Mouse (Mus musculus) heart, postnatal 10 days (tissue): Measurements from ENCODE around the gene Nploc4. TPM values are rescaled to one million over a fixed set of nuclear protein-coding genes. Genes with fewer than 3 reads are reported as not detected.
"Not testable (repeated sequence)": the region's sequence is repeated elsewhere in the genome, so short reads cannot be mapped to it uniquely, and the experiment has no call there.

ENCODE experiments used
- DNase-seq, 2 experiments: peaks; one replicate each; pipeline ENCODE4 v3.0.0; 2021
- intact Hi-C: fragments of 180-260 bp; cut with DNase I; formaldehyde crosslinking; loops from one replicate; pipeline ENCODE4 v1.15.1; 2025
- total RNA-seq, 2 experiments: library from RNA; stranded (reverse); gene quantifications; 2 replicates each; pipeline ENCODE4 v1.2.3; 2021

The Nploc4 gene
- total RNA-seq, 2 experiments from 2014 or later: 53.9 to 59.6 TPM

DNA sequence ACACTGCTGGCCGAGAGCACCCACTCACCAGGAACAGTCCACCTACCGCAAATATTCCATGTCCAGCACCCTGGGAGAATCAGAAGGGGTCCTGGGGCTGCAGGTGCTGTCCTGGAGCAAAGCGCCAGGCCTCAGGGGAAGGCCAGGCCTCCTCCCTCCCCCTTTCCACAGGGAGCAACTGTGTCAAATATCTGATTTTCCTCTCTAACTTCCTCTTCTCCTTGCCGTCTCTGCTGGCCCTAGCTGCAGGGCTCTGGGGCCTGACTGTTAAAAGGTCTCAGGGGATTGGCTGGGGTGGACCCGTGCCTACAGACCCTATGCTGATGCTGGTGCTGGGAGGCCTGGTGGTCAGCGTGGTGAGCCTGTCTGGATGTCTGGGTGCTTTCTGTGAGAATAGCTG is 6.6 kb upstream of the Nploc4 start:
- DNase-seq: no peak

DNA sequence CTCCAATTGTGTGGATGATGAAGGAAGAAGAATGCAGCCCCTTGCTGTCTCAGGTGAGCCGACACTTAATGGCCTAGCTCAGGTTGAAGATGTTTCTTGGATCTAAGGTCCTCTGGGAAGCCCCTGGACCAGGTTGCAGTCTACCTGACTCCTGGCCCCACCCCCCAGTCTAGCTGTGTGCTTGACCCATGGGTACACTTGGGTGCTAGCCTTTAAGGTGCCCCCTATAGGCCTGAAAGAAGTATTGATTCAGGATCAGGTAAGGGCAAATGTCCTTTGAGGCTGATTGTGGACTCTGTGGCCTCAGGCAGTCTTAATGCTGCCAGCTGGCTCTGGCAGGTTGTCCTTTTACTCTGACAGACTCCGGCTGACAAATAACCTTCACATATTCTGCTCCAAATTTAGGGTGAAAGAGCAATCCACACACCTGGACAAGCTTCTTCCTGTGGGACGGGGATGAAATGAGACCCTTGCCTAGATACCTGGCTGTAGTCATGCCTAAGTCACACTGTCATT is 5.3 kb upstream of the Nploc4 start:
- intact Hi-C loops: no loop called here
- DNase-seq: no peak

More for the DNA sequence above, 6.6 kb upstream of the Nploc4 start:
- intact Hi-C loops: no loop called here

DNA sequence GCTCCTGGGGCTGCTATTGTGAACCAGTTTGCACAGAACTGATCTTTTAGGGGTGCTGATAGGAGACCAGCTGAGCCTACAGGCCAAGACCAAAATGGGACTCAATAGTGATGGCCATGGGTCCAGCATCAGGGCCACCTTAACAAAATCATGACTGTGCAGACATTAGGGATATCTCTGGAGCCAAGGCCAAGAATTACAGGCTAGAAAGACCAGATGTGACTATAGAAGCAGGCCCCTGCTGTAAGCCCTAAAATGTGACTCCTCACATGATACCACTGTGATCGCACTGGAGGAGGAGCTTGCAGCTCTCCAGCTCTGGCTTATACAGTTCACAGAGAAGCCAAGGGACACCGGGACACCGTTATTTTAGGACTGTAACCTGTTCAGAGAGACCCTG is 4.8 kb upstream of the Nploc4 start, which contains the start of gene Tspan10:
Gene Tspan10, plus strand, starts transcription at position 301 of the 400 bp plus-strand sequence.
- intact Hi-C loops: no loop called here
- no peak for DNase-seq

DNA sequence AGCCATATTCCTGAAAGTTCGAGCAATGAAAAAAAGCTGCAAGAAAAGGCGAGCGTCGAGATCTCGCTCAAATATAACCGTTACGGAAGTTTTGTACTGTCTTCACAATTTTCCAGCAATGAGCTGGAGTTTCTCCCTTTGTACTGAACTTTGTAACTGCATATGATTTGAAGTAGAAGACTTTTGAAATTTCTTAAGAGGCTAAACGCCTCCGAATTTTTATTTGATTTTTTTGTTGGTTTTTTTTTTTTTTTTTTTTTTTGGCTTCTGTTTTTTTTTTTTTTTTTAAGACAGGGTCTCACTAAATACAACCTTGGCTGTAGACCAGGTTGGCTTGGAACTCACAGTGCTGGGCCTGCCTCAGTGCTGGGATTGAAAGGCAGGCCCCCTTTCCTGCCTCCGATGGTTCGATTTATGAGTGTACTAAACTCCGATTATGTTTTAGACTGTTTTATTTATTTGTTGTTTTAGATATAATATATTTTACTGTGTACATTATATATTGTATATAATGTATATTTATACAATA is 413 bp upstream of the Nploc4 start:
- no peak for DNase-seq
- intact Hi-C loops: no loop called here

DNA sequence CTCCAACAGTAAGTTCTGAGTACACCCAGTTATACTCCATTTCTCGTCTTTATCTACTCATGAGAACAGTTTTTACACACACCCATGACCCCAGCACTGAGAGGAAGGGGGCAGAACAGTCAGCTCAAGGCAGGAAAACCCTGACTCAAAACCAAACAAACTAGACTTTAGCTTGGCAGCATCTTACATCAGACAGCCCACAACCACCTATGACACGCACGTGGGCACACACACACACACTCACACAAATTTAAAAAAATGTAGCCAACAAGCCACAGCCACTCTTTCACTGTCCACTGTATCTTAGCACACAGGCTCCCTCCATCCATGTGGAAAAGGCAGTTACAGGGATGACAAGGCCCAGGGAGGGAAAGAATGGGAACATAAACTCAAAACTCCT is 10.8 kb downstream of the Nploc4 start:
- intact Hi-C loops: no loop called here
- no peak for DNase-seq

DNA sequence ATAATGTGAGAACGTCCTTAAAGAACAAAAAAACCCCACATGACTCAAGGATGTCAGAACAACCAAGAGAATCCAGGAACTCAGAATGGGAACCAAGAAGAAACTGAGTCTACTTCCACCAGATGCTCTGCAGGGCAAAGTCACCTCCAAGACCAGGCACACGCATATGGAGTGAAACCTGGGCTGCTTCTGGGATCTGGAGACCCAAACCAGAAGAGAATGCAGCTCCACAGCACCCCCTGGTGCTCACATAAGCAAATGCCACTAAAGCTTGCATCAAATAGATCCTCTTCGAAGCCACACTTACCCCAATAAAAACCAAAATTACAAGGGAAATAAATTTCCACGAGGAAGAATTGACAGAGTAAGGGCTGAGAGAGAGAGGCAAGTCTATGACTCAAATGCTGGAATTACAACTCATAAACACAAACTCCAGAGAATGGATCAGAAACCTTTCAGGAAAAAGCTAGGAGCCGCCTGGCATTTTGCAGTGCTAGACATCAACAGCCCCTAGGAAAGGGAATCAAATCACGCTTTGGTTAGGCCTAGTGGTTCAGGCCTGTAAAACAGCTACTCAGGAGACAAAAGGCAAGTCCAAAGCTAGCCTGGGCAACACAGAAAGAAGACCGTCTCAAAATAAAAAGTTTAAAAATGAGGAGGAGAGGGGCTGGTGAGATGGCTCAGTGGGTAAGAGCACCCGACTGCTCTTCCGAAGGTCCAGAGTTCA is 13.8 kb downstream of the Nploc4 start:
- peak; percentile 72 to 76 for DNase-seq
- intact Hi-C loops: loop anchor here (2.0 to 5.0 kb wide), 3 partner anchors 41 to 111 kb away; no protein-coding TSS in a partner anchor

DNA sequence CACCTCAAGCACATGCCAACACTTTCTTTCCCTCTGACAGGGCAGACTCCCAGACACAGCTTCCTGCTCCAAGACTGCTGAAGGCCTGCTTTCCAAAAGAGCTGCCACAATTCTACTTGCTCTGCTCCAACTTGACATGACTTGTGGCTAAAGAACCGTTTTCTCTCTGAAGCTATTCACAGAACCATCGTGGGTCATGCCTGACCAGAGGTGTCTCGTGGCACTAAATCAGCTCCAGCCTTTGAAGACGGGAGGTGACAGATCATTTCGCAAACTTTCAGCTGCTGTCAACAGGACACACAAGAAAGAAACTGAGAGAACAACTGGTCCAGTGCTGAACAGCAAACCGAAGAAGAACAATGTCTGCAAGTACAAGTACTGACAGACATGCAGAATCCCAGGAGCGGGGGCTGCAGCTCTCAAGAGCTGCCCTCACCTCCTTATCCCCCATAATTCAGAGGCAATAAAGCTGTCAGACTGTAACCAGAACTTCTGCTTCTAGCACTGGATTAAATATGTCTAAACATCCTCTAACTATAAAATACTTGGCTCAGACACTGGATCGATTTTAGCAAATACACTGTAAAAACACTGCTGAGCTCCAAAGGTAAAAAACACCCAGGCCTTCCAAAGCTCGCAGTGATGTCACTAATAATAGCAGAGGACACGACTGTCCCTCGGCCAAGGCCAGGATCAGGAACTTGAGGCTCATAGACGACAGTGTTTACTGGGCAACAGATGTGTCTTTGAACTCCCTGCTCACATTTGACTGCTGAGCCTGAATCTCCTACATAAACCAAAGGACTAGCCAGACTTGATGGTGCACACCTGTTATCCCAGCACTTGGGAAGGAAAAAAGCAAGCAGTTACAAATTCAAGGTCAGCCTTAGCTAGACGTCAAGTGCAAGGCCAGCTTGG is 14.6 kb downstream of the Nploc4 start:
- no peak for DNase-seq
- intact Hi-C loops: loop anchor here (2.0 to 5.0 kb wide), 3 partner anchors 40 to 111 kb away; no protein-coding TSS in a partner anchor

DNA sequence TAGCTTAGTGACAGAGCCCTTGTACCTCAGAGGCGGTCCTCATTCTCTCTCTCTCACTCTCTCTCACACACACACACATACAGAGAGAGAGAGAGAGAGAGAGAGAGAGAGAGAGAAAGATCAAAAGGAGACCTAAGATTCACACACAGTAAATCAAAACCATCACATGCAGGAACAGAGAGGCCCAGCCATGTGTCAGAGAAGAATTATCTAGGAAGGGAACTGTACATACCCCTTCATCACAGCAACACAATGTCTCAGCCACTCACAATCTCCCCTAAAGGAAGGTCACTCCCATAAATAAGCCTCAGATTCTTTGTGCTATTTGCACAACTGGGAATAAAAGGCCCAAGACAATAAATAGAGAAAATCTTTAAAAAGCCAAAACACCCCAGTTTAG is 18.9 kb downstream of the Nploc4 start:
- intact Hi-C loops: no loop called here
- DNase-seq: no peak

DNA sequence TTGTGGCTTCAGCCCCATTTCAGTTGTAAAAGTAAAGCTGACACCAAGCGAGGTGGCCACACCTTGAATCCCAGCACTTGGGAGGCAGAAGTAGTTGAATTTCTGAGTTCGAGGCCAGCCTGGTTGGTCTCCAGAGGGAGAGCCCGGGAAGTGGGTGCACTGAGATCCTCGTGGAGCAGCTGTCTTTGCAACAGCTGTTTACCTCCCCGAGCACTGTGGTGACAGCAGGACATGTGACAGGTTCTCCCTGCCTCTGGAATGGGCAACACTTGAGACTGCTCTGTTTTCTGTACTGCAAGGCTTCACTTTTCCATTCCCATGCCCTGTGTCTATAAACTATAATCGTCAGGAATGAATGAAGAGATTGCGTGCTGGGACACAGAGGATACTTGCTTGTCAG is 19.7 kb downstream of the Nploc4 start:
- DNase-seq: no peak
- intact Hi-C loops: no loop called here

DNA sequence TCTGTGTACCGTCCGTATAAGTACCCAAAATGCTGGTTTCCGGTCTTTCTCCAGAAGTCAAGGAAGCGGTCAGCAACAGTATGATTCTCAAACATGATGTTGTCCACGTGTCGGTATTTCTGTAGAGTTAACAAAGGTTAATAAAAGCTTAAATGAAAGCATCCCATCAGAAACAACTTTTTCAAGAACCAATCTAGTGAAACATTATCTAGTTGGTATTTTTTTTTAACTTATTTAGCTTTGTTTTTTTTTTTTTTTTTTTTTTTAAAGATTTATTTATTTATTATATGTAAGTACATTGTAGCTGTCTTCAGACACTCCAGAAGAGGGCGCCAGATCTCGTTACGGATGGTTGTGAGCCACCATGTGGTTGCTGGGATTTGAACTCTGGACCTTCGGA is 23.9 kb downstream of the Nploc4 start:
- intact Hi-C loops, DNase-seq: not testable (repeated sequence)

DNA sequence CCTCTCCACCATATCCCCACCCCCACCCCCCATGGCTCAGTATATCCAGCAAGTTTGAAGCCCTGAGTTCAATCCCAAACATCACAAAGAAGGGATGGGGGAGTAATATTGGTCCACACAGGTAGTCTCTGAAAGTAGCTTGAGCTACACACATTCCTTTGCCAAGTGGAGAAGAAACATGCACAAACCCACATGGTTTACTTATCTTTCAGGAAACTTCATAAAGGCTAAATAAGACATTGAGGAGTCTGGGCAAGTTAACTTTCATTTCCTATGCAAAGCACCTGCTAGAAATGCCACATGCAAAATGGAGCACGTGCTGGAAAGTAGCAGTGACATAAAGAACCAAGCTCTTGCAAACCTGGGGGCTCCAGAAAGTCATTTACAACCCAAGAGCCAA is 31.1 kb downstream of the Nploc4 start:
- intact Hi-C loops: no loop called here
- DNase-seq: no peak

DNA sequence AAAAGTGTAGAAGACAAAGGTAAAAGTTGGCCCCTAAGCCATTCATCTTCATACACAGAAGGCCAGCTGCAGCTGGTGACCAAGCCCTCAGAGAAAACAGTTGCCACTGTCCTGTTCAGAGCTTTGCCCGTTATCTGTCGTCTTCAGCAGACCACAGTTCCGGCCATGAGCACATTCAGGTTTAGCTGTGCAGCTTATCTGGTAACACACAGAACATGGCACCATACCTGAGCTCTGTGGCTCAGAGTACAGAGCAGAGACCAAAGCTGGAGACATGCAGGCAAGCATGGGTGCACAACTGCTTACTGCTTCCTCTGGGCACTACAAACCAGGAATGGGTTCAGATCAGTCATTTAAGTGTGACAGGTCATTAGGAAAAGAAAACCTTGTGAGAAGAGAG is 31.6 kb downstream of the Nploc4 start:
- intact Hi-C loops: no loop called here
- no peak for DNase-seq

DNA sequence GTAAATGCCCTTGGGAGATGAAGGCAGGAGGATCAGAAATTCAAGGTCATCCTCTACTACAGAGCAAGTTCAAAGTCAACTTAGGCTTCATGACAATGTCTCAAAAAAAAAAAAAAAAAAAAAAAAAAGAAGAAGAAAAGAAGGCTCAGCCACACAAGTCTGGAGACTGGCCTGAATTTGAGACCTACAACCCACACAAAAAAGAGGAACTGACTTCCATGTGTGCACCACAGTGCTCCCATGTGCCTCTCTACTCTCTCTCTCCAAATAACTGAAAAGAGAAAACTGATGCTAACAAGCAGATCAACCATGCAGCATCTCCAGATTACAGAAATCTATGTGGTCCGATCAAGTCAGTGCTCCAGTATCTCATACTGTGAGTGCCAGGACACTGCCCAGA is 32.7 kb downstream of the Nploc4 start:
- intact Hi-C loops: no loop called here
- no peak for DNase-seq

DNA sequence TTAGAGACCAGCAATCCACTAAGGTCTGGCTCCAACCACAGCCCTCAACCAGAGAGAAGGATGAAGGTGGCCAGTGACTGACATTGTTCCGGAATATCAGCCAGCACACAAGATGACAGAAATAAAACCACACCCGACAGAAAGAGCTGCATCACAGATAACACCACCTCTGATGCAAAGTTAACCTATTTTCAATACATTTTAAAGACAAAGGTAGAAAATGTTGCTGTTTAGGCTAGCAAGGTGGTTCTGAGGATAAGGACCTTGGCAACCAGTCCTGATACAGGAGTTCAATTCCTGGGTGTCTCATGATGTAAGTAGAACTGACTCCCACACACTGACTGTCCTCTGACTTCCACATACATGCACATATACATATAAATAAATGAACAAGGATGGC is 38.2 kb downstream of the Nploc4 start:
- intact Hi-C loops: no loop called here

DNA sequence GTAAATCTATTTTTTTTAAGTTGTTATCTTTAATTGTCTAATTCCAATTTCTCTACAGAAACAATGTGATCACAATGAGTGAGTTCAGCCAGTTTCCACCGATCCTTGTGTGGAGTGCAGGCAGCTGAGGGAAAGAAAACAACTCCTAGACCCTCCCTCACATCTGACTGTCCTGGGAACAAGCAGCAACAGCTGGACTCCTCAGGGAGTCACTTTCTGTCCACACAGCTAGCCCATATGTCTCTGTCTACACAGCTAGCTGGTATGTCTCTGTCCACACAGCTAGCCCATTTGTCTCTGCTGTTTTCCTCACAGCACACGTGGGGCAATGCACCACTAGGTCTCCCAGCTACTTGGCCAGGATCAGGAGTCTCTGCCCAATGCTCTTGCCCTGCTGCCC is 39.9 kb downstream of the Nploc4 start:
- no peak for DNase-seq
- intact Hi-C loops: no loop called here

More for the DNA sequence above, 38.2 kb downstream of the Nploc4 start:
- DNase-seq: no peak

DNA sequence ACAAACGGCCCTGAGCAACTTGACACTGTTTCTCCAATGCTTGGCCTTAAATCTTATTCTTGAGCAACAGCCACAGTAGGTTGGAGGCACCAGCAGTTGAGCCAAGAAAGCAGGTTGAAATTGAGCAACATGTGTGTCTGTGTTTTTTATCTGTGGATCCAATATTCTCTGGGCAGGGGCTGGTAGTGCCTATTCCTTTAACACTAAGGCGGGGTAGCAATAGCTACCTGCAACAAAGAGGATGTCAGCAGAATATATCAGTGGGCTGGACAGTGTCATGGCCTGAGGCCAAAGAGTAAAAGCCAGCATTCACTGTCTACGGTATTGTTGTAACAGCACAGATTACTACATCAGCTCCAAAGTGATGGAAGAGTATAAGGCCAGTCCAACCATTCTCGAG is 41.8 kb downstream of the Nploc4 start:
- intact Hi-C loops: no loop called here
- no peak for DNase-seq

DNA sequence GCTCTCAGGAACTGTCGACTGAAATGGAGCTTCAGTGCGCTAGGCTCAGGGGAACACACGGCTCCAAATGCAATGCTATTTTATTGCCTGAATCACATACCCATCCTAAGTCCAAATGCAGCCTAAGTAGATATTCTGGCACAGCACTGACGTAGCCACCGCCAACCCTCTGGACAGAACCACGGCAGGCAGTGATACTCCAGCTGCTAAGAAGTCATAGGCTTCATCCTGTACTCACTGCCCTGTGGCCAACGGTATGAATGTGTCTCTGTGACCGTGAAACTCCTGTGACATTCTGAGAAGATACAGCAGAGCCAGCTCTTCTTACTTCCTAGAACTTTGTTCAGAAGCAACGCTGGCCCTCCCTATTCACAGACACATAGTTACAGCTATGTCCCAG is 48.9 kb downstream of the Nploc4 start:
- intact Hi-C loops: loop anchor here (5.0 kb wide), 1 partner anchor 36 kb away; no protein-coding TSS in a partner anchor
- no peak for DNase-seq

DNA sequence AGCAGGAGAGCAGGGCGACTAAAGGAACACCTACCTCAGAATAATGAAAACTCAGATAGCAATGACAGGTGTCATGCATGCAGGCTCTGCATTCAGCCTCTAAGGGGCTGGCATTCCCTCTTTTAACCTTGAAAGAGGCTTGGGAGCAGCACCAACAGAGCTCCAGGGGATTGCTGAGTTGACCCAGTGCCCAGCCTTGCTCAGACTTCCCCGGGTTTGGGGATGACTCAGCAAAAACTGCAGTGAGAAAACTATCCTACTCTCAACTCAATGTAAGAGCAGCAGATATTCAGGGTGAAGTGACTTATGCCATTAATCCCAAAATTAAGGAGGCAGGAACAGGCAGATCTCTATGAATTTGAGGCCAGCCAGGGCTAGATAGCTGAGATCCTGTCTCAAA is 50.4 kb downstream of the Nploc4 start:
- peak in 1 of 2 experiments; percentile 52 for DNase-seq
- intact Hi-C loops: loop anchor here (5.0 kb wide), 1 partner anchor 35 kb away; no protein-coding TSS in a partner anchor

DNA sequence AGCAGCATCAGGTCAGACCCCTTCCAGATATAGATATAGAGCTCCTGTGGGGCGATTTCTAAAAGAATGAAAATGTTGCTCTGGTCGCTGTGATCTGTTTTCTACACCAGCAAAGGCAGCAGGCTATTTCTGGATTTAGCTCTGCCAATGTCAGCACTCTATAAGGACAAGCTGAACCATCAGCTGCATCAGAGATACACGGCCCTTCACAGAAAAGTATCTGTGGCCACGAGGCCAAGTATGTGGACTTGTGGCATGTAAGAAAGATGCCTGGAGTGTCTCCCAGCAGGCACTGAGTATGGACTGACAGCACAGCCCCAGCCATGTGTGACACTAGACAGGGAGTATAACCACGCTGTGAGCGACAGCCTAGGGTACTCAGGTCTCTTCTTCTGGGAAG is 50.9 kb downstream of the Nploc4 start:
- intact Hi-C loops: loop anchor here (5.0 kb wide), 1 partner anchor 34 kb away; no protein-coding TSS in a partner anchor
- peak; percentile 49 to 60 for DNase-seq

DNA sequence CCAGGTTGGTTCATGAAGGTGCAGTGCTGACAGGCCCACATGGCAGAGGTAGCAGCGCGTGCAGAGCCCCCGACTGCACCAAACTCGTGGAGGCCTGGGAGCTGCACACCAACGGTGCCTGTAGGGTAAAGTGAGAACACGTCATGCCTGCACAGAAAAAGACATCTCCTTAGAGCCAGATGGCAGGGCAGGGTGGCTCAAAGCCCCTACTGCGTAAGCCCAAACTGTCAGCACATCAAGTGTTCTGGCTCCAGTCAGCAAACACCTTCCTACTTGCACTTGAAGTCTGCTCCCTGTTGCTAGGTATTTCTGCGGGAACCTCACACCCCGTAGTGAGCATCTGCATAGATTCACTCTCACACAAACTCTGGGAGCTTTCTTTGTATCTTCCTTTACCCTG is 55.0 kb downstream of the Nploc4 start:
- intact Hi-C loops: loop anchor here (2.0 kb wide), 1 partner anchor 40 kb away; no protein-coding TSS in a partner anchor
- DNase-seq: peak; percentile 79 to 80

DNA sequence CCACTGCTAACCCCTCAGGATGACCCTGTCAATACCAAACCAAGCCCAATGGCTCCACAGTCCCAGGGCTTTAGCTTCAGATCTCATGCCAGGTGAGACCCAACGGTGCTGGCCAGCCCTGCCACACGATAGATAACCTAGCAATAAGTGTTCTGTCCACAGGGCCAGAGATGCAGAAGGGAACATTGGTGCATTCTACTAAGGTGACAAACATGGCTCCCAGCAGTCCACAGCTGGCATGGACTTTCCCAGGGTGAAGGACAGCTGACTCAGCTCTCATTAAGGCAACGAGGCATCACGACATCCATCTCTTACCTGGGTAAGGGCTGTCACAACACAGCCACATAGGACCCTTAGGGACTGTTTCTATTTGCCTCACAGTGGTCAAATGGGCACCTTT is 56.4 kb downstream of the Nploc4 start:
- DNase-seq: no peak
- intact Hi-C loops: no loop called here
